Mouse (Mus musculus): ENCODE data around the gene Pkmyt1. TPM values are rescaled to one million over a fixed set of nuclear protein-coding genes. Genes with fewer than 3 reads are reported as not detected.

The Pkmyt1 gene
- polyA plus RNA-seq, 1 experiment from 2014 or later = 39.6 TPM

DNA sequence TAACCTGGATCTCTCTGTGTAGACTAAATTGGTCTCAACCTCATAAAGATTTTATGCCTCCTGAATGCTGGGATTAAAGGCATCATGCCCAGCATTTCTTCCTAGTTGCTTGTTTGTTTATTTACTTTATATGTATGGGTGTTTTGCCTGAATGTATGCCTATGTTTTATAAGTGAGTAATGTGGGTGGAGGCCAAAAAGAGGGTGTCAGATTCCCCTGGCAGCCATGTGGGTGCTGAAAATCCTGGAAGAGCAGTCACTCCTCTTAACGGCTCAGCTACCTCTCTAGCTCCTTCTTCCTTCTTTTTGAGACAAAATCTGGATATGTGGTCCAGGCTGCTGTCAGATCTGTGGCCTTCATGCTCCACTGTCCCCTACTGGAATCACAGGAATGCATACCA, 4.3 kb downstream of the Pkmyt1 start:
- no peaks in the 10 kb centered on the region for H3K36me3 ChIP-seq (ENCODE audit: control insufficient read depth, insufficient read depth, low read length)
- ATAC-seq (ENCODE audit: low read depth) = no peak

DNA sequence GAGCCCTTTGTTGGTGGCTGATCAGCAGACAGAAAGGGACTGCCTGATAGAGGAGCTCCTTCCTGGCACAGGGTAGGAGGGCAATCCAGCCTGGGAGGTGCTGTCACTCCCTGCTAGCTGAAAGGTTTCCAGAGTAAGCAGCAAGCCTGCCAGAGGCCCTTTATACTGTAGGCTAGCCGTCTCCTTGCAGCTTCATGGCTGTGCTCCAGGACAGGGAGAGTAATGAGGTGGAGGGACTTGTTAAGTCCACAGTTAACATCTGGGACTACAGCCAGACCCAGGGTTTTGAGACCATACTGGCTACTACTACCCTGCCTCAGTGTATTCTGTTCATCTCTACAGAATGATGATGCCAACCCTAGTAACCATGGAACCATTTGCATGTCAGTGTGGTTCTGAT, 8.2 kb downstream of the Pkmyt1 start:
- Histone ChIP-seq H3K27me3 (replicated peaks; ENCODE audit: control insufficient read depth, insufficient read depth, low read length) (peaks cover 16% of the 10 kb centered on the region; the same call in 1 of the 2 replicates), H3K4me3 (ENCODE audit: low read depth, low read length) (no peak overlapping the region), H3K27ac (replicated peaks; ENCODE audit: low read depth, low read length) (no peak overlapping the region), H3K9me3 (ENCODE audit: control insufficient read depth, low read length) (no peaks in the 10 kb centered on the region), H3K9ac (ENCODE audit: low read depth, low read length) (no peak overlapping the region), H3K4me1 (ENCODE audit: control insufficient read depth, insufficient read depth, low read length) (peaks cover 5% of the 10 kb centered on the region; the same call in 1 of the 2 replicates), H3K4me2 (ENCODE audit: low read depth, low read length) (no peak overlapping the region), H3K36me3 (ENCODE audit: control insufficient read depth, insufficient read depth, low read length) (no peaks in the 10 kb centered on the region; the same call in 1 of the 2 replicates)
- ATAC-seq (ENCODE audit: low read depth) (no peak), DNase-seq (ENCODE audit: low spot score) (peak; percentile 32)
- WGBS = 50% methylated on average over 1 of the region's 1 CpGs

More for the DNA sequence above, 4.3 kb downstream of the Pkmyt1 start:
- no peaks in the 10 kb centered on the region for H3K9me3 ChIP-seq (ENCODE audit: control insufficient read depth, low read length)
- H3K4me1 ChIP-seq (ENCODE audit: control insufficient read depth, insufficient read depth, low read length) = 0 out of 2 replicates have a peak, but pooled peaks cover 8% of the 10 kb centered on the region
- DNase-seq (ENCODE audit: low spot score) = no peak
- H3K9ac ChIP-seq (ENCODE audit: low read depth, low read length) = no peak overlapping the region
- WGBS = 37% methylated on average over 1 of the region's 1 CpGs
- no peak overlapping the region for H3K27ac ChIP-seq (replicated peaks; ENCODE audit: low read depth, low read length)
- H3K4me2 ChIP-seq (ENCODE audit: low read depth, low read length) = no peak overlapping the region
- H3K4me3 ChIP-seq (ENCODE audit: low read depth, low read length) = no peak overlapping the region
- no peaks in the 10 kb centered on the region for H3K27me3 ChIP-seq (replicated peaks; ENCODE audit: control insufficient read depth, insufficient read depth, low read length)

DNA sequence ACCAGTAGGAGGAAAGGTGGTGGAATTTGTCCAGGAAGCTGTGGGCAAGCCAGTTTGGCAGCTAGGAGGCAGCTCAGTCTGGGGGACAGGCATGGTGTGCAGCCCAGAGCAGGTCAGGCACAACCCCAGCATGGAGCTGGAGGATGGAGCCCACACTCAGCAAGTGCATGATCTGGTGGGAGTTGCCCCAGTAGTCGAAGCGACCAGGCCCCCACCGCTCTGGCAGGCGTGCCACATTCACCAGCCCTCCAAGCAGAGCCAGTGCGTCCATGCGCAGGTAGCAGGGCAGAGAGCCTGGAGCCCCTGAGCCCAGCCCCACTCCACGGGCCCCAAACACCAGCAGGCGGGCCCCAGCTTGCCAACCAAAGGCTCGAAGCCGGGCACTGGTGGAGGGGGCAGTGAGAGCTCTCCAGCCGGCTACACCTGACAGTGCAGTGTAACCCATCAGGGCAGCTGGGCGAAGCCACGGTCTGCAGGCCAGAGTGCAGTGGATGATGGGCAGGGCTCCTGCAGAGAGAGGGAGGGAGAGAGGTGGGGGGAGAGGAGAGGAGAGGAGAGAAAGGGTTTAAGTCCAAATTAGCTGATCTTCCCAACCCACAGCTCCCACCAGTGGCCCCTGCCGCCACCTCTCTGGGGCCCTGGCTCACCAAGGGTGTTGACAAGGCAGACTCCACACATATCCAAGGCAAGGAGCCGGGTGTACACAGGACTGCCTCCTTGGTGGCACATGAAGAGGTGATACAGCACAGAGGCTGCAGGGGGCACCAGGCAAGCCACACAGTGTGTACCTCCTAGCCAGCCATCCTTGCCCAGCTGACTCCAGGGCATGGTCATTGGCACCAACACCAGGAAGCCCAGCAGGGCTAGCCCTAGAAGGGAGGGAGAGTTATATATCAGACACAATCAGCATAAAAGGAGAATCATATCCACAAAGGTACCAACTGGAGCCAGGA, 11.6 kb downstream of the Pkmyt1 start:
- Histone ChIP-seq H3K36me3 (ENCODE audit: control insufficient read depth, insufficient read depth, low read length) (no peaks in the 10 kb centered on the region; the same call in 1 of the 2 replicates), H3K4me1 (ENCODE audit: control insufficient read depth, insufficient read depth, low read length) (peaks cover 14% of the 10 kb centered on the region), H3K27me3 (replicated peaks; ENCODE audit: control insufficient read depth, insufficient read depth, low read length) (peaks cover 45% of the 10 kb centered on the region), H3K9ac (ENCODE audit: low read depth, low read length) (no peak overlapping the region), H3K4me3 (ENCODE audit: low read depth, low read length) (no peak overlapping the region), H3K9me3 (ENCODE audit: control insufficient read depth, low read length) (no peaks in the 10 kb centered on the region), H3K27ac (replicated peaks; ENCODE audit: low read depth, low read length) (no peak overlapping the region), H3K4me2 (ENCODE audit: low read depth, low read length) (0 out of 2 replicates have a peak overlapping the region, but pooled peaks have one; percentile 97)
- ATAC-seq (ENCODE audit: low read depth) (no peak), DNase-seq (ENCODE audit: low spot score) (no peak)
- 61% methylated on average over 15 of the region's 15 CpGs for WGBS

DNA sequence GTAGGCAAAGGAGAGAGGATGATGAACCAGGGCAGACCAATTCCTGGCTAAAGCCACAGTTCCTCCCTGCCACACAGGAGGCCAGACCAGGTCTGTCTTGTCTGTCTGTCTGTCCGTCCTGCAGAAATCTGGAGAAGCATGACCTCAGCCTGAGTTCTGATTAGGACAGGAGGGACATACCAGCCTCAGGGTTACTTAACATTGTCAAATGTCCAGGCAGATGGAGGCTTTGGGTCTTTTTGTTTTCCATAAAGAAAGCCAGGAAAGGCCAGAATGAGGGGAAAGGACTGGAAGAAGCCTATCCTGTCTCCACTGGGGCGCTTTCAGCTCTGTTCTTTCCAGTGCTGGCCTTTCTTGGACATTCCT, 12.7 kb downstream of the Pkmyt1 start:
- ATAC-seq (ENCODE audit: low read depth) (no peak), DNase-seq (ENCODE audit: low spot score) (no peak)
- peak overlapping the region; percentile 97 for H3K4me2 ChIP-seq (ENCODE audit: low read depth, low read length)
- WGBS = 44% methylated on average over 2 of the region's 2 CpGs
- peak overlapping the region; percentile 69 for H3K9ac ChIP-seq (ENCODE audit: low read depth, low read length)
- no peaks in the 10 kb centered on the region for H3K9me3 ChIP-seq (ENCODE audit: control insufficient read depth, low read length)
- H3K27ac ChIP-seq (replicated peaks; ENCODE audit: low read depth, low read length) = no peak overlapping the region
- peaks cover 14% of the 10 kb centered on the region for H3K4me1 ChIP-seq (ENCODE audit: control insufficient read depth, insufficient read depth, low read length)
- peak overlapping the region; percentile 72 for H3K4me3 ChIP-seq (ENCODE audit: low read depth, low read length)
- no peaks in the 10 kb centered on the region; the same call in 1 of the 2 replicates for H3K36me3 ChIP-seq (ENCODE audit: control insufficient read depth, insufficient read depth, low read length)
- peaks cover 56% of the 10 kb centered on the region for H3K27me3 ChIP-seq (replicated peaks; ENCODE audit: control insufficient read depth, insufficient read depth, low read length)

DNA sequence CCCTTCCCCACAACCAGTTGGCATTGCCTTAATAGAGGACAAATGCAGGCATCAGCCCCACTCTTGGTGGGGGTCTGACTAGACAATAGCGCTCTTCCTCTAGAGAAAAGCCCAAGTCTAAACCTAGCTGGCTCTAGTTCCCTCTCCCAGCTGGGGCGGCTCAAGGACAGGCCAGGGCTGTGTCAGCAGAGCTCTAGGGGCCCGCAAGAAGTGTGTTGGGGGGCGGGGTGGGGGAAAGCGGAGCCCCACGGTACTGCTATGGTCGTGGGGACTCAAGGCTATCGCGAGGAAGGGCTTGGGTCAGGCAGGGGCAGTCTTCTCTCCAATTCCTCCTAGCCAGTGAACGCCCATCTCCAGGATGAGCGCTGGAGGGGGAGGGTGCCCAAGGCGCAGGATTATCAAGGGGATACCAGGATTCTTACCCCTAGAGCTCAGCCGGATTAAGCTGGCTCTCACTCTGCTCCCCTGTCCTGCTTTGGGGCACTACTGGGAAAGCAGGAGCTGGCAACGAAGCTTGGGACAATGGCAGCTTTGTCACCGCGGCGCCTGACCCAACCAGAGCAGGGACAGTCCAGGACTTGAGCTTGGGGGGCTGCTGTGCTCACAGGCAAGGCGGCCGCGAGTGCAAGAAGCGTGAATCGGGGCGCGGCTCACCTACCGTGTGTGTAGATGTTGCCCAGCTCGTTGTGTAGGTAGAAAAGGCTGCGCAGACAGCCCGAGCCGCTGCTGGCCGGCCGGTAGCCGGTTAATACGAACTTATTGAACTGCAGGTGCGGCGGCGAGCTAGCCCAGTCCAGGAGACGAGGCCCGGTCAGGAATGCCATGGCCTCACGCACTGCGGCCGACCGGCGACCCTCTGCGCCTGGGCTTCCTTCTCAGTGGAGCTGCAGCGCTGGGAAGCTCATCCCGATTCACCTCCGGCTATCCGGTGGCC, 13.3 kb downstream of the Pkmyt1 start:
- Histone ChIP-seq H3K9me3 (ENCODE audit: control insufficient read depth, low read length) (no peaks in the 10 kb centered on the region), H3K4me3 (ENCODE audit: low read depth, low read length) (peak overlapping the region; percentile 72), H3K36me3 (ENCODE audit: control insufficient read depth, insufficient read depth, low read length) (no peaks in the 10 kb centered on the region; the same call in 1 of the 2 replicates), H3K27ac (replicated peaks; ENCODE audit: low read depth, low read length) (no peak overlapping the region; the same call in 1 of the 2 replicates), H3K4me1 (ENCODE audit: control insufficient read depth, insufficient read depth, low read length) (peaks cover 14% of the 10 kb centered on the region), H3K27me3 (replicated peaks; ENCODE audit: control insufficient read depth, insufficient read depth, low read length) (peaks cover 62% of the 10 kb centered on the region), H3K9ac (ENCODE audit: low read depth, low read length) (peak overlapping the region; percentile 69), H3K4me2 (ENCODE audit: low read depth, low read length) (peak overlapping the region; percentile 97)
- ATAC-seq (ENCODE audit: low read depth) = peak; percentile 12
- under 1% methylated on average over 42 of the region's 48 CpGs for WGBS
- peak; percentile 27 for DNase-seq (ENCODE audit: low spot score)

DNA sequence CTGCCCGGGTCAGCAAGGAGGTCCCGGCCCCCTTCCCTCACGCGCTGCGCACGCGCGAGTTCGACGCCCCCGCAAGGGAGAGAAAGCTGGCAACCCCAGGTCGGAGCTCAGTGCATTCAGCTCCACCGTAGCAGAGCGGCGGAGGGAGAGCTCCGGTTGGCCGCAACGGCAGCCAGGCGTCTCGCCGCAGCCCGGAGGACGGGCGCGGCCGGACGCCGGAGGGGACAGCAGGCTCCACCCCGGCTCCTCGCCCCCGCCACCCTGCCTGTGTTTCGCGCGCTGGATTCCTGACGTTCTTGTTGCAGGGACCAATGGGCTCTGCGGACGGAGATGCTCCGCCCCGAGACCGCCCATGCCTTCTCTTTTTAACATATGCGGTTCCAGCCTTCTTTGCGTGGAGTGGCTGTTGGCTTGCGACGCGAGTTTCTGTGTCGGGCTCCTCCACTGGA, 14.0 kb downstream of the Pkmyt1 start:
- H3K4me3 ChIP-seq (ENCODE audit: low read depth, low read length) = peak overlapping the region; percentile 72
- peaks cover 69% of the 10 kb centered on the region for H3K27me3 ChIP-seq (replicated peaks; ENCODE audit: control insufficient read depth, insufficient read depth, low read length)
- DNase-seq (ENCODE audit: low spot score) (peak; percentile 95), ATAC-seq (ENCODE audit: low read depth) (peak; percentile 88)
- peak overlapping the region; percentile 69 for H3K9ac ChIP-seq (ENCODE audit: low read depth, low read length)
- no peak overlapping the region; the same call in 1 of the 2 replicates for H3K27ac ChIP-seq (replicated peaks; ENCODE audit: low read depth, low read length)
- H3K4me2 ChIP-seq (ENCODE audit: low read depth, low read length) = peak overlapping the region; percentile 97
- under 1% methylated on average over 26 of the region's 46 CpGs for WGBS
- H3K36me3 ChIP-seq (ENCODE audit: control insufficient read depth, insufficient read depth, low read length) = no peaks in the 10 kb centered on the region; the same call in 1 of the 2 replicates
- H3K9me3 ChIP-seq (ENCODE audit: control insufficient read depth, low read length) = no peaks in the 10 kb centered on the region
- peaks cover 16% of the 10 kb centered on the region for H3K4me1 ChIP-seq (ENCODE audit: control insufficient read depth, insufficient read depth, low read length)

DNA sequence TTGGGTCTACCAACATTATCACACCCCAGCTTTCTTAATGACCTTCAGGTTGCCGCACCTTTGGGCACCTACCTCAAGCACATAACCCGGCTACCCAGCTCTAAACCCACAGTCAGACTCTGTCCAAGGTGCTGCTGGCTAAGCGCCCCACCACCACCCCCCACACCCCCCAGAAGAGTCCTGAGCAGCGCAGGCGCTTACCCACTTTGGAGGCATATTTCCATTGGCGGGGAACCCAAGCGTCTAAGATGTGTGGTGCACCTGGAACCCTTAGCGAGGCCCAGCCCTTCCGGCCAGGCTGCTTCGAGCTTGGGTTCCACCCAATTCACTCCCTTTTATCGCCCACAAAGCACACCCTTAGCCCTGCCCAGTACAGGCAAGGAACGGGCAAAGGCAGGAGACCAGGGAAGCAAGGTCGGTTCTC, 14.5 kb downstream of the Pkmyt1 start, which contains the start of gene Paqr4:
Gene Paqr4 (minus strand): TSS at position 270 of the 424 bp plus-strand sequence.
- no peaks in the 10 kb centered on the region for H3K9me3 ChIP-seq (ENCODE audit: control insufficient read depth, low read length)
- peak within 1 kb of the TSS; percentile 97 for H3K4me2 ChIP-seq (ENCODE audit: low read depth, low read length)
- H3K36me3 ChIP-seq (ENCODE audit: control insufficient read depth, insufficient read depth, low read length) = no peaks in the 10 kb centered on the region; the same call in 1 of the 2 replicates
- 7% methylated on average over 13 of the region's 13 CpGs for WGBS
- DNase-seq (ENCODE audit: low spot score) (peak; percentile 29), ATAC-seq (ENCODE audit: low read depth) (peak; percentile 12)
- H3K27me3 ChIP-seq (replicated peaks; ENCODE audit: control insufficient read depth, insufficient read depth, low read length) = peaks cover 74% of the 10 kb centered on the region
- peak within 1 kb of the TSS; percentile 72 for H3K4me3 ChIP-seq (ENCODE audit: low read depth, low read length)
- H3K4me1 ChIP-seq (ENCODE audit: control insufficient read depth, insufficient read depth, low read length) = peaks cover 21% of the 10 kb centered on the region
- peak within 1 kb of the TSS; percentile 69 for H3K9ac ChIP-seq (ENCODE audit: low read depth, low read length)
- H3K27ac ChIP-seq (replicated peaks; ENCODE audit: low read depth, low read length) = no peak within 1 kb of the TSS; the same call in 1 of the 2 replicates
